Mouse (Mus musculus) brain, embryonic 14.5 days (tissue): ENCODE measurements around the gene Ntrk3.

Experiments
- CTCF ChIP-seq: fragments of 200-500 bp; IDR thresholded peaks from 2 replicates; pipeline ENCODE4 v1.5.1; 2012; ENCODE audit warnings: inconsistent platforms, mild to moderate bottlenecking, moderate library complexity, borderline replicate concordance; ENCODE audit not compliant: insufficient read depth, insufficient read length; ENCODE audit errors: extremely low read depth
- POLR2A ChIP-seq: fragments of 200-500 bp; IDR thresholded peaks from 2 replicates; pipeline ENCODE4 v1.6.1; 2012; ENCODE audit warnings: mild to moderate bottlenecking, inconsistent platforms, borderline replicate concordance; ENCODE audit not compliant: poor library complexity, insufficient read depth, insufficient read length, severe bottlenecking; ENCODE audit errors: extremely low read depth

GRCm38 (mm10) chr7:78719795-78720460 is 17.9 kb downstream of the Ntrk3 start:
- no peak for TF ChIP-seq CTCF
- TF ChIP-seq POLR2A, result no peak
